Mouse (Mus musculus) hindbrain, embryonic 10.5 days (tissue): ENCODE data around the gene Aldoart2. TPM values are rescaled to one million over a fixed set of nuclear protein-coding genes. Genes with fewer than 3 reads are reported as not detected.
A peak's percentile ranks its signal among the peaks of the same experiment; 100 is the strongest.
"Not testable (repeated sequence)": the region's sequence is repeated elsewhere in the genome, so short reads cannot be mapped to it uniquely, and the experiment has no call there.

Experiments
- DNase-seq: peaks from one replicate; pipeline ENCODE4 v3.0.0-alpha.2; 2017; ENCODE audit warnings: low spot score
- H3K27ac ChIP-seq: fragments of 300-500 bp; sonication (generic); 2 replicates; pipeline ENCODE4 v1.5.1; 2016; ENCODE audit warnings: mild to moderate bottlenecking, moderate library complexity
- H3K27me3 ChIP-seq: fragments of 300-500 bp; sonication (generic); 2 replicates; pipeline ENCODE4 v1.6.1; 2016; ENCODE audit warnings: mild to moderate bottlenecking; ENCODE audit not compliant: poor library complexity, insufficient read depth, severe bottlenecking
- H3K36me3 ChIP-seq: fragments of 300-500 bp; sonication (generic); 2 replicates; pipeline ENCODE4 v1.6.1; 2016; ENCODE audit warnings: mild to moderate bottlenecking, moderate library complexity
- H3K4me1 ChIP-seq: fragments of 300-500 bp; sonication (generic); replicated peaks from 2 replicates; pipeline ENCODE4 v1.6.1; 2016; ENCODE audit warnings: mild to moderate bottlenecking
- H3K4me3 ChIP-seq: fragments of 300-500 bp; sonication (generic); 2 replicates; pipeline ENCODE4 v1.5.1; 2016; ENCODE audit warnings: mild to moderate bottlenecking, moderate library complexity
- H3K9me3 ChIP-seq: fragments of 300-500 bp; sonication (generic); 2 replicates; pipeline ENCODE4 v1.6.1; 2016; ENCODE audit warnings: mild to moderate bottlenecking, moderate library complexity
- WGBS: fragments of 180-500 bp; shearing (Covaris S2); methylation state at CpG from one replicate; pipeline ENCODE4 v1.1.7; 2016; 5-methylcytosine and 5-hydroxymethylcytosine counted together
- polyA plus RNA-seq: library from polyadenylated mRNA; unstranded; fragments of >200 nt; fragmentation: Nextera tagmentation; extraction: Ambion mirVana; gene quantifications from 2 replicates; pipeline ENCODE4 v1.2.1, GENCODE M21; 2016

Aldoart2 gene
- polyA plus RNA-seq, 1 experiment from 2014 or later = not detected

GRCm38 (mm10) chr12:55564187-55564963, 664 bp upstream of the Aldoart2 start:
- Histone ChIP-seq H3K4me1 (peaks cover 12% of the 10 kb centered on the region), H3K9me3 (no peaks in the 10 kb centered on the region), H3K36me3 (no peaks in the 10 kb centered on the region), H3K27me3 (no peaks in the 10 kb centered on the region), H3K27ac (no peak overlapping the region), H3K4me3 (no peak overlapping the region)
- 87% methylated on average over 9 of the region's 9 CpGs for WGBS
- no peak for DNase-seq

GRCm38 (mm10) chr12:55565867-55566266, 828 bp downstream of the Aldoart2 start:
- 76% methylated on average over 9 of the region's 9 CpGs for WGBS
- DNase-seq = no peak

GRCm38 (mm10) chr12:55566837-55567236, 1.8 kb downstream of the Aldoart2 start:
- 88% methylated on average over 5 of the region's 5 CpGs for WGBS
- DNase-seq = no peak
- H3K4me3 ChIP-seq = no peak overlapping the region
- no peaks in the 10 kb centered on the region for H3K9me3 ChIP-seq
- no peaks in the 10 kb centered on the region for H3K36me3 ChIP-seq
- no peaks in the 10 kb centered on the region for H3K4me1 ChIP-seq
- no peaks in the 10 kb centered on the region for H3K27me3 ChIP-seq
- no peak overlapping the region for H3K27ac ChIP-seq

More at GRCm38 (mm10) chr12:55565867-55566266, 828 bp downstream of the Aldoart2 start:
- Histone ChIP-seq H3K4me3 (no peak overlapping the region), H3K27ac (no peak overlapping the region), H3K36me3 (no peaks in the 10 kb centered on the region), H3K4me1 (no peaks in the 10 kb centered on the region), H3K27me3 (no peaks in the 10 kb centered on the region), H3K9me3 (no peaks in the 10 kb centered on the region)

GRCm38 (mm10) chr12:55568466-55568865, 3.4 kb downstream of the Aldoart2 start:
- H3K4me1 ChIP-seq = peaks cover 1% of the 10 kb centered on the region; the same call in 1 of the 2 replicates
- 84% methylated on average over 3 of the region's 3 CpGs for WGBS
- no peaks in the 10 kb centered on the region for H3K36me3 ChIP-seq
- H3K9me3 ChIP-seq = no peaks in the 10 kb centered on the region
- no peak overlapping the region for H3K27ac ChIP-seq
- H3K27me3 ChIP-seq = no peaks in the 10 kb centered on the region
- H3K4me3 ChIP-seq = no peak overlapping the region
- DNase-seq = no peak

- peaks cover 9% of the 10 kb centered on the region for H3K4me1 ChIP-seq
- no peak overlapping the region for H3K4me3 ChIP-seq
- H3K9me3 ChIP-seq = no peaks in the 10 kb centered on the region
- WGBS = 84% methylated on average over 6 of the region's 6 CpGs
- DNase-seq = no peak
- H3K36me3 ChIP-seq = no peaks in the 10 kb centered on the region
- no peak overlapping the region for H3K27ac ChIP-seq
- no peaks in the 10 kb centered on the region; the same call in 1 of the 2 replicates for H3K27me3 ChIP-seq
Measured at GRCm38 (mm10) chr12:55569676-55570075, 4.6 kb downstream of the Aldoart2 start.

- no peaks in the 10 kb centered on the region; the same call in 1 of the 2 replicates for H3K27me3 ChIP-seq
- H3K4me1 ChIP-seq = peaks cover 9% of the 10 kb centered on the region
- 88% methylated on average over 9 of the region's 9 CpGs for WGBS
- H3K4me3 ChIP-seq = no peak overlapping the region
- DNase-seq = no peak
- no peaks in the 10 kb centered on the region for H3K9me3 ChIP-seq
- H3K27ac ChIP-seq = no peak overlapping the region
- H3K36me3 ChIP-seq = no peaks in the 10 kb centered on the region
Measured at GRCm38 (mm10) chr12:55570646-55571045, 5.6 kb downstream of the Aldoart2 start.

GRCm38 (mm10) chr12:55571181-55571580, 6.1 kb downstream of the Aldoart2 start:
- DNase-seq = no peak
- Histone ChIP-seq H3K36me3 (no peaks in the 10 kb centered on the region), H3K27ac (no peak overlapping the region), H3K4me1 (peaks cover 9% of the 10 kb centered on the region), H3K4me3 (no peak overlapping the region), H3K9me3 (no peaks in the 10 kb centered on the region), H3K27me3 (no peaks in the 10 kb centered on the region; the same call in 1 of the 2 replicates)
- 75% methylated on average over 11 of the region's 11 CpGs for WGBS

GRCm38 (mm10) chr12:55571661-55572060, 6.6 kb downstream of the Aldoart2 start:
- Histone ChIP-seq H3K4me3 (no peak overlapping the region), H3K4me1 (peaks cover 9% of the 10 kb centered on the region), H3K9me3 (no peaks in the 10 kb centered on the region), H3K36me3 (no peaks in the 10 kb centered on the region), H3K27ac (no peak overlapping the region), H3K27me3 (no peaks in the 10 kb centered on the region; the same call in 1 of the 2 replicates)
- no peak for DNase-seq
- 93% methylated on average over 10 of the region's 10 CpGs for WGBS

GRCm38 (mm10) chr12:55573089-55573488, 8.1 kb downstream of the Aldoart2 start:
- no peak overlapping the region for H3K27ac ChIP-seq
- peaks cover 9% of the 10 kb centered on the region for H3K4me1 ChIP-seq
- no peak overlapping the region for H3K4me3 ChIP-seq
- no peaks in the 10 kb centered on the region; the same call in 1 of the 2 replicates for H3K27me3 ChIP-seq
- H3K9me3 ChIP-seq = no peaks in the 10 kb centered on the region
- DNase-seq = no peak
- H3K36me3 ChIP-seq = no peaks in the 10 kb centered on the region

- H3K27me3 ChIP-seq = no peaks in the 10 kb centered on the region; the same call in 1 of the 2 replicates
- 4% methylated on average over 6 of the region's 6 CpGs for WGBS
- peak; percentile 49 for DNase-seq
- peaks cover 9% of the 10 kb centered on the region for H3K4me1 ChIP-seq
- no peaks in the 10 kb centered on the region for H3K36me3 ChIP-seq
- peak overlapping the region; percentile 6; the same call in 1 of the 2 replicates for H3K4me3 ChIP-seq
- no peak overlapping the region for H3K27ac ChIP-seq
- no peaks in the 10 kb centered on the region for H3K9me3 ChIP-seq
Measured at GRCm38 (mm10) chr12:55573794-55574193, 8.8 kb downstream of the Aldoart2 start.

- not testable (repeated sequence) for H3K36me3 ChIP-seq, H3K4me3 ChIP-seq, DNase-seq, H3K27ac ChIP-seq, H3K27me3 ChIP-seq, H3K4me1 ChIP-seq, H3K9me3 ChIP-seq
- 55% methylated on average over 9 of the region's 9 CpGs for WGBS
Measured at GRCm38 (mm10) chr12:55586936-55587335, 21.9 kb downstream of the Aldoart2 start.

- no peak for DNase-seq
- 7% methylated on average over 7 of the region's 7 CpGs for WGBS
- Histone ChIP-seq H3K36me3 (no peaks in the 10 kb centered on the region), H3K9me3 (no peaks in the 10 kb centered on the region), H3K4me3 (peak overlapping the region; percentile 63), H3K27me3 (peaks cover 88% of the 10 kb centered on the region), H3K27ac (no peak overlapping the region), H3K4me1 (peaks cover 26% of the 10 kb centered on the region)
Measured at GRCm38 (mm10) chr12:55598537-55598886, 33.5 kb downstream of the Aldoart2 start.

GRCm38 (mm10) chr12:55598887-55599561, 34.0 kb downstream of the Aldoart2 start, which contains the start of gene Insm2:
TSS of gene Insm2 (plus strand) at chr12:55599427.
- WGBS = under 1% methylated on average over 76 of the region's 77 CpGs
- Histone ChIP-seq H3K4me1 (peaks cover 26% of the 10 kb centered on the region), H3K9me3 (no peaks in the 10 kb centered on the region), H3K27me3 (peaks cover 90% of the 10 kb centered on the region), H3K4me3 (peak within 1 kb of the TSS; percentile 63), H3K27ac (no peak within 1 kb of the TSS), H3K36me3 (no peaks in the 10 kb centered on the region)
- peak; percentile 49 for DNase-seq
